Mouse (Mus musculus): ENCODE data around the gene Prpf40b.
A peak's percentile ranks its signal among the peaks of the same experiment; 100 is the strongest.

- peak; percentile 46 for TF ChIP-seq CTCF (IDR thresholded peaks at IDR 0.05)
- TF ChIP-seq EP300 (IDR thresholded peaks at IDR 0.05): 0 out of 2 replicates have a peak, but pooled peaks have one; percentile 3
These were observed 42.3 kb upstream of the Prpf40b start for GRCm38 (mm10) chr15:99252381-99253174.
